Mouse (Mus musculus): ENCODE results near the gene Oosp2.

The Oosp2 gene

DNA sequence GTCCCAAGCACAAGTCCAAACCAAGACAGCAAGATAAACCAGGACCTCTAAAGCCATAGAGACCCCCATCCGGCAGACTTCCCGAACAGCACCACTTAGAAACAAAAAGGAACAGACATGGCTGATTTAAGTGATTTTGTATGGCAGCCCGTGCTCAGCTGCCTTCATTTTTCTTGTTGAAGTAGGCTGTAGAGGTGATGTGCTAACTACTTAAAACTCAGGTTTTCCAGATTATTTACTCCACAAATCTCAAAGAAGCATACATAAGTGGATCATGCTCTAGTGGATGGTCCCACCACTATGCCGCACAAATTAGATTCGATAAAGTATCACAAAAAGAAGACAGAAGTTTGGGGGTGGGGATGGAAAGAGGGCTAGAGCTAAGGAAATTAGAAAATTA lies at the start of gene Oosp2:
TSS of gene Oosp2 (minus strand) at position 101 of the 400 bp plus-strand sequence.
- no peak for TF ChIP-seq GATA4 (IDR thresholded peaks at IDR 0.05; ENCODE audit: insufficient replicate concordance, low read length)

DNA sequence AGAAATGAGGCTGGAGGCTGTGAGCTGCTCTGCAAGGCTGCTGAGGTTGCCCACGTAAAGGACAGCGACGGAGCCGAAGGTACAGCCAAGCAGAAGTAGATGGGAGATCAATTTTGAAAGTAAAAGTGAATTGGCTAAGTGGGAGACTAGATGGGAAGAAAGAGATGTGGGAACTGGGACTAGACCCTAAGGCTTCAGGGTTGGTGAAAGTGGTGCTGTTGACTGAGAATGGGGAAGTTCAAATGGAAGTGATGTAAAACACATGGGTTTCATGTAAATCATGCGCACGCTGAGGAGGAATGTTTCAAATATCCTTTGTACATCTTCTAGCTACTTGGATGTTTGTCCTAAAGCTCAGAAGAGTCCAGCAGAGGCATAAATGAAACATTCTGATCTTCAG lies 38.0 kb upstream of the Oosp2 start:
- no peak for TF ChIP-seq GATA4 (IDR thresholded peaks at IDR 0.05; ENCODE audit: insufficient replicate concordance, low read length)

DNA sequence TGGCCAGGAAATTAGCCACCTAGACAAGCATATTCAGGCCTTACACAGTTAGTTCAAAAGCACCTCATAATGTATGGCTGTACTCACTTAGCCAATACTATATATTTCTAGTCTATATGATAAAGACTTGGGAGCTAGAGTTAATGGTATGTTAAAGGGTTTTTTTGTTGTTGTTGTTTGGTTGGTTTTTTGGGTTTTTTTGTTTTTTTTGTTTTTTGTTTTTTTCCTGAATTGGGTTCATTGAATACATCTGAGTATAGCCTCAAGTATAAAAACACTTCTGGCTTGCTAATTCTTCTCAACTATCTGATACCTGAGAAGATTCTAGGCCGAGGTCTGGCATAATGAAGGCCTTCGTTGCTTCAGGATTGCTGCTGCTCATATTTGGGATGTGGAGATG lies 36.4 kb upstream of the Oosp2 start, which contains the start of gene Oosp3:
TSS of gene Oosp3 (plus strand) at position 301 of the 400 bp plus-strand sequence.
- TF ChIP-seq GATA4 (IDR thresholded peaks at IDR 0.05; ENCODE audit: insufficient replicate concordance, low read length), result no peak

DNA sequence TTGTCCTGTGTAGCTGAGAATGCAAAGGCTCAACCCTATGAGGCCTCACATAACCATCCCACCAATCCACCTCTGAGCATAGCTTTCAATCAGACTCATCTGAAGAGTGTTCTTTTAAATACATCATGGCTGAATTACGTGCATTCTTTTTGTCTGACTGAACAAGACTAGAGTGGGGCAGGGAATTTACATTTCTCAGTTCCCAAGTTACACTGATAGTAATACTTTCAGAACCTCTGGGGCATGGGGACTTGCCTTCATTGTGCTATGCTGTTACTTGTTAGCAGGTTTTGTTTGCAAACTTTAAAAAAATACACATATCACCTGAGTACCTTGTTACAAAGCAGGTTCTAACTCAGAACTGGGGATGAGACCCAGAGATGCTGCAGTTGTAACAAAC lies 31.1 kb upstream of the Oosp2 start:
- TF ChIP-seq GATA4 (IDR thresholded peaks at IDR 0.05; ENCODE audit: insufficient replicate concordance, low read length), result no peak

DNA sequence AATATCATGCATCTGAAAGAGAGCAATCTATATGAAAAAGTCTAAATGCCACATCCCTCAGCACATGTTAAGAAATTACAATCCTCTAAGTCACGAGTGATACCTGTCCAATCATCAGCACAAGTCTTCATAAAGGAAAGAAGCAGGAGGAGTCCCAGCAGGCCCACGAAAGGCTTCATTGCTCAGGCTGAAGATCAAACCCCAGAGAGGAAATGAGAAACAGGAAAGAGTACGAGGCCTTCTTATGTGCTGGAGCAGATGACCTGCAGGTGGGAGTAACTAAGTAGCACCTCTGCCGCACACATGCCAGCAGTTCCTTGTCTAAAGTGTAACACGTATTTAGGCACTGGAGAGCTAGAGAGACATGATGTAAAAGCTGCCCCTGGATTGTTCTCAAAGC lies 30.5 kb upstream of the Oosp2 start, which contains the start of gene Oosp1:
TSS of gene Oosp1 (minus strand) at position 312 of the 400 bp plus-strand sequence.
- TF ChIP-seq GATA4 (IDR thresholded peaks at IDR 0.05; ENCODE audit: insufficient replicate concordance, low read length), result no peak

DNA sequence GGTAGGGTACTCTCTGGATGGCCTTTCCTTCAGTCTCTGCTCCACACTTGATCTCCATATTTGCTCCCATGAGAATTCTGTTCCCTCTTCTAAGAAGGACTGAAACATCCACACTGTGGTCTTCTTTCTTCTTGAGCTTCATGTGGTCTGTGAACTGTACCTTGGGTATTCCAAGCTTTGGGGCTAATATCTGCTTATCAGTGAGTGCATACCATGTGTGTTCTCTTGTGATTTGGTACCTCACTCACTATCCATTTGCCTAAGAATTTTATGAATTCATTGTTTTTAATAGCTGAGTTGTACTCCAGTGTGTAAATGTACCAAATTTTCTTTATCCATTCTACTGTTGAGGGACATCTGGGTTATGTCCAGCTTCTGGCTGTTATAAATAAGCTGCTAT lies 1.2 kb upstream of the Oosp2 start:
- TF ChIP-seq GATA4 (IDR thresholded peaks at IDR 0.05; ENCODE audit: insufficient replicate concordance, low read length), result no peak

DNA sequence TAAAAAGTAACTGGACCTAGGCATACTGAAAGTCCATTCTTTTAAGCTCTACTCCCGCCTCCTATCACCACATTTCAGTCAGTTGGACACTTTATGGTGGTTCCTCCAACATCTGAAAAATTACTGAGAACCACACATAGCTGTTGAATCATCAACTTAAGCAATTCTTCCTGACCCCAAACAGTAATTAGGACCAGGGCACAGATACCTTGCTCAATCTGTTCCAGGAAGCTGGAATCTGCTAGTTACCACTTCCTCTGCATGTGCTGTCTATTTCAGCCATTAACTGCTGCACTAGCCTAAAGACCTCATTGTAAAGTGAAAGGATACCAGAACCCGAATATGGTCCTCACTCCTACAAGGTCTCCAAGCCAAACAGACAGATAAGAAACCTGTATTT lies 1.2 kb downstream of the Oosp2 start:
- TF ChIP-seq GATA4 (IDR thresholded peaks at IDR 0.05; ENCODE audit: insufficient replicate concordance, low read length), result no peak

DNA sequence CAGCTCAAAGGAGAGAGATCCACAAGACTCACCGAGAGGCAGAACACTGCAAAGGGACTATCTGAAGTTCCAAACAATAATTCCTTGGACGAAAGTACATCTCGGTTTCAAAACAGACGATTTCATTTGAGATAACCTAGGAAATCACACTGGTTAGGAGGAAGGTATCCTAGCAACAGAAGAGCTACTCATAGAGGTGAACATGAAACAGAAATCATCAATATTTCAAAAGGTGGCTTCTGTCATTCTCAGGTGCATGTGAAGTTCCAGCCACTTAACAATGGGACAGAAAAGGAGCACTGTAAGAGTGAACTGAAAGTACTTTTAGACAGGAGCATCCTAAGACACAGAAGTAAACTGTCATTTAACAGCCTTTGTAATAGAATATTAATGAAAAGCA lies 10.8 kb downstream of the Oosp2 start:
- no peak for TF ChIP-seq GATA4 (IDR thresholded peaks at IDR 0.05; ENCODE audit: insufficient replicate concordance, low read length)

DNA sequence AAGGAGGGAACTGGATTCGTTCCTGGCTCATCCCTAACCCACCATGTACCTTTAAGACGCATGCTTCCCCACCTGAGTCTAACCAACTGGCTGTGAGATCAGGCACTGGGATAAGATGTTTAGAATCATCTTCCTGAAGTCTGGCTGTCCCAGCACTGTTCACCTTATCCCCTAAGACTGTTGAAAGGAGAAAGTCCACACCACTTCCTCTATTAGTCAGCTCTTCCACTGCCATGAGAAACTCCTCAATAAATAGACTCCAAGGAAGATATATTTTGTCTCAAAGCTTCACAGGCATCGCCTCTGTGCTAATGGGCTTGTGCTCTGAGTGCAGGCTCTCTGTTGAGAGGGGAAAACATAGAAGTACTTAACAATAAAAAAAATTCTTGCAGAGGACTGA lies 14.2 kb downstream of the Oosp2 start:
- no peak for TF ChIP-seq GATA4 (IDR thresholded peaks at IDR 0.05; ENCODE audit: insufficient replicate concordance, low read length)

DNA sequence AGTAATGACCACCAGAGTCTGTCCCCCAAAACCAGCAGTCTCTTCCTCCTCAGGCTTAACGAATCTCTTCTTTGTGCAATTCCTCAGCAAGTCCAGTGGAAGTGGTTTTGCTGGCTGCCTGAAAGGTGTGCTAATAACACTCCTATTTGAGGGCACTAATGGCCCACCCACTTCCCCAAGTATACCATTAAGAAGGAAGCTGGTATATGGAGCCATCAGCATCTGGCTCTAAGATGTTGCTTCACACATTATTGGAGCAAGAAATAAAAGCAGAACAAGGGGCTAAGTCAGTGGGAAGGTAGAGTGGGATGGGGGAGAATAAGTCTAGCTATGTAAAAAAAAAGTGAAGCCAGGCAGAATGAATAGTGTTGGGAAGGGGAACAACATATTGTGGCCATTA lies 19.6 kb downstream of the Oosp2 start, which contains the start of gene Ms4a3:
TSS of gene Ms4a3 (minus strand) at position 120 of the 400 bp plus-strand sequence.
- TF ChIP-seq GATA4 (IDR thresholded peaks at IDR 0.05; ENCODE audit: insufficient replicate concordance, low read length), result no peak

DNA sequence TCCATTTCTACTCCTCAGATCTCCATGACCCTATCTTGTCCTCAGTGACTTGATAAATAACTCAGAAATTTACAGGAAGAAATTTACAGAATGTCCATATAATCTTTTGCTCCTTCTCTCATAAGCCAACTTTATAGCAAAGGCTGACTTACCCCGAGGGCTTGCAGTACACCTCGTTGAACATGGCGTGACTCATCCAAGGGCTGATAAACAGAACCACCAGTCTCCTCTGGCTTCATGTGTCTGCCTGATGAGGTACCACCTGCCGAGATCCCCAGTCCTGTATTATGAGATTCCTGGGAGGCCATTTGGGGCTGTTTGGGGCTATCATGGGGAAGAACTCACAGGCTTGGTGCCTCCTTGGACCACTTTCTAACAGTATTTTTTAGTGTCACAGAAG lies 21.3 kb downstream of the Oosp2 start:
- TF ChIP-seq GATA4 (IDR thresholded peaks at IDR 0.05; ENCODE audit: insufficient replicate concordance, low read length), result no peak

DNA sequence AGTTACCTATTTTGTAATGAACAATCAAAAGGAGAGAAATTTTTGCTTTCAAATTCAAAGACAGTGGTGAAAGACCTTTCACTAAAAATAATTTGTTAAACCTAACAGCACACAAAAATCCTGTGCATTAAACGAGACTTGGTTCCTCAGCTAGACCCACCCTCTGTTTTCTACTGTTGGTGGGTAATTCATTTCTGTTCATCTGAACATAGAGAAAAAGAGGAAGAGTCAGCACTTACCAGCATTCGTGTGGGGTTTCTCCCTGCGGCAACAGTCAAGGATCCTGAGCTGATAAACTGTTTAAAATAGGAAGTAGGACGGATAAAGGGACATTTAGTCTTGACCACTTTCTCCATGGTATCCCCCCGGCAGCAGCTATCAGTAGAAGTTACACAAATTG lies 24.8 kb downstream of the Oosp2 start:
- TF ChIP-seq GATA4 (IDR thresholded peaks at IDR 0.05; ENCODE audit: insufficient replicate concordance, low read length), result no peak

DNA sequence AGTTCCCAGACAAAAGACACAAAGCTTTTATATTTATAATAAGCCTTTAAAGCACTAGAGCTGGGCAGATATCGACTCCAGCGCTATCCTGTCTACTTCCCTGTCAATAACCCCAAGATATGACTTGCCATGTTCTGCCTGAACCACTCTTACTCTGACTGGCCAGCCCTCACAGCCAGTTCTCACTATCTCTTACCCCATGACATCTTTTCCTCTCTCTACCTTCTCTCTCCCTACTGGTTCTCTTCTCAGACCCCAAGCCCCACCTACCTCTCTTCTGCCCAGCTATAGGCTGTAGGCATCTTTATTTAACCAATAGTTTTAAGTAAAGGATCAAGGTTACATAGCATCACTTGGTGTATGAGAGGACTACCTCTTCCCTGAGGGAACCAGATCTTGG lies 26.0 kb downstream of the Oosp2 start:
- TF ChIP-seq GATA4 (IDR thresholded peaks at IDR 0.05; ENCODE audit: insufficient replicate concordance, low read length), result no peak

DNA sequence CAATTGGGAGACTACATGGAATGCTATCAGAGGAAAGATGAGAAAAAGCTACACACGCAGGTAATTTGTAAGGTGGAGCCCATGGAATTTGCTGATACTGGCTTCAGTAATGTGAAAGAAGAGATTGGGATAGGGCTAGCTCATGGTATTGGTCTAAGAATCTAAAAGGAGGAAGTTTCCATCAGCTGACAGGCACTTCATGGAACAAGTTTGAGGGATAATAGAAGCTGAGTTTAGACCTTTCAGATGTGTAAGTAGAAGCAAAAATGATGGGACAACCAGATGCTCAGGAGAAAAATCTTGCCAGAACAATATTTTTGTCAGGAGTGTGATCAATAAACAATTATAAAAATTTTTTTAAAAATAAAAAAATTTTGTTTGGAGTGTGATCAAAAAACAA lies 26.6 kb downstream of the Oosp2 start:
- no peak for TF ChIP-seq GATA4 (IDR thresholded peaks at IDR 0.05; ENCODE audit: insufficient replicate concordance, low read length)

DNA sequence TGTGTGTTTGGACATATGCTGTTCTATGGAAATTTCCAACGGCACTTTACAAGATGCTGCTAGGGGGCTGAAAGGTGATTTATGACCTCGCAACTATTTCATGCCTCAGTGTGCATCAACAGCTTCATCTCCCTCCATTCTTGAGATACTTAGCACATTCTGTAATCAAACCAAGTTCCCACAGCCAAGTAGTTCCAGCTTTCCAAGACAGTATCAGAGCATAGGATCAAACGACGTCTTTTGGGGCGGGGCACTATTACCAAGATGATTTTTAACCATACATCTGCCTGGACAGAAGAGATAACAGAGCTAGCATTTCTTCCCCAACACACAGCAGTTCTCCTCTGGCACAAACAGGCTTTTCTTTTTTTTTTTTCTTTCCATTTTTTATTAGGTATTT lies 35.1 kb downstream of the Oosp2 start:
- no peak for TF ChIP-seq GATA4 (IDR thresholded peaks at IDR 0.05; ENCODE audit: insufficient replicate concordance, low read length)

DNA sequence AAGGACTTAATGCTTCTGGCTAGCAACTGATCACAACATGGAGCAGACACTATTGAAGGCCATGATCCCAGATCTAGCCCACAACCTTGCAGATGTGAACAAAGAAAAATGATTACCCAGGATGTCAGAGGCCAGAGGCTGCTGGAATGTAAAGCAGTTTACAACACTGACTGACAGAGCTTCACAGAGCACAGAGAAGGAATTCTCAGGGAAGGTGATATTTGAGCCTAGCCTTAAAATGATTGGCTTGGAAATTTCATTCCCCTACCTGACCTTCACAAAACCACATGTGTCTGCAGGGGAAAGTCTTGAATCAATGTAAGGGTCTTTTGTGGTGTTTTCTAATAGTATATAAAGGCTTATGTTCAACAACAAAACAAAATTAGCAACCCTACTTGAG lies 35.6 kb downstream of the Oosp2 start:
- TF ChIP-seq GATA4 (IDR thresholded peaks at IDR 0.05; ENCODE audit: insufficient replicate concordance, low read length), result no peak

DNA sequence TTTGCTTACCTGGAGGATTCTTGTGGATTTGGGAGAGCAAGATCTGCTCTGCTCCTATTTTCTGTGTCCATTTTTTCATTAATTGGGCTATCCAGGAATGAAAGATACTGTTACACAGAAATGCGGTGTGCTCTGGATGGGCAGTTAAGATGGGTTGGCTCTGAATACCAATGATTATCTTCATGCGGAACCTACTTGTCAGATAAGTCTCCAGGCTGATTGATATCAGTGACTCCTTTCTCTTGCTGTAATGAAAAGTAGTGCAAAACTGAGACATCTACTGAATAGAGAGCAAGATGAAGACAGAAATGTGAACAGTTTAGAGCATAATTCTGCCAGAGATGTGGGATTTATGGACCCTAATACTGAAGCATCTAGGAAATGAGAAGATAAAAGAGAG lies 36.8 kb downstream of the Oosp2 start, which contains the start of gene Ms4a2:
TSS of gene Ms4a2 (minus strand) at position 169 of the 400 bp plus-strand sequence.
- TF ChIP-seq GATA4 (IDR thresholded peaks at IDR 0.05; ENCODE audit: insufficient replicate concordance, low read length), result no peak

All from liver, adult (tissue).